Mouse (Mus musculus) liver, embryonic 16.5 days (tissue): Measurements from ENCODE around the gene Plet1. TPM values are rescaled to one million over a fixed set of nuclear protein-coding genes. Genes with fewer than 3 reads are reported as not detected.

Experiments used
- ATAC-seq: fragments of 200-750 bp; cut with Nextera tagmentation; 2 replicates; pipeline ENCODE4 v1.8.0; 2017; ENCODE audit warnings: low read depth, mild to moderate bottlenecking, moderate number of reproducible peaks, moderate library complexity
- H3K27ac ChIP-seq: fragments of 300-500 bp; sonication (generic); 2 replicates; pipeline ENCODE4 v1.5.1; 2014; ENCODE audit warnings: mild to moderate bottlenecking, low read length
- H3K27me3 ChIP-seq: fragments of 300-500 bp; sonication (generic); 2 replicates; pipeline ENCODE4 v1.6.1; 2014; ENCODE audit warnings: low read depth, low read length, mixed read lengths; ENCODE audit not compliant: control insufficient read depth, insufficient read depth
- H3K36me3 ChIP-seq: fragments of 300-500 bp; sonication (generic); 2 replicates; pipeline ENCODE4 v1.6.1; 2014; ENCODE audit warnings: mild to moderate bottlenecking; ENCODE audit not compliant: control insufficient read depth, insufficient read depth
- H3K4me1 ChIP-seq: fragments of 300-500 bp; sonication (generic); 2 replicates; pipeline ENCODE4 v1.6.1; 2014; ENCODE audit warnings: low read depth, low read length, mixed read lengths; ENCODE audit not compliant: control insufficient read depth
- H3K4me2 ChIP-seq: fragments of 300-500 bp; sonication (generic); 2 replicates; pipeline ENCODE4 v1.6.1; 2014; ENCODE audit warnings: low read depth, low read length, mixed read lengths
- H3K4me3 ChIP-seq: fragments of 300-500 bp; sonication (generic); 2 replicates; pipeline ENCODE4 v1.5.1; 2014; ENCODE audit warnings: low read depth, mild to moderate bottlenecking, low read length
- H3K9ac ChIP-seq: fragments of 300-500 bp; sonication (generic); 2 replicates; pipeline ENCODE4 v1.6.1; 2014; ENCODE audit warnings: low read depth, low read length
- H3K9me3 ChIP-seq: fragments of 300-500 bp; sonication (generic); replicated peaks from 2 replicates; pipeline ENCODE4 v1.6.1; 2016; ENCODE audit warnings: low read length; ENCODE audit not compliant: control insufficient read depth
- WGBS: fragments of 180-500 bp; shearing (Covaris S2); extraction: QIAGEN DNeasy Blood & Tissue Kit; methylation state at CpG from one replicate; pipeline ENCODE4 v1.1.7; 2014; ENCODE audit not compliant: insufficient replicate concordance; 5-methylcytosine and 5-hydroxymethylcytosine counted together
- polyA plus RNA-seq: library from polyadenylated mRNA; unstranded; fragments of >200 nt; fragmentation: Nextera tagmentation; extraction: Ambion mirVana; gene quantifications from 2 replicates; pipeline ENCODE4 v1.2.1, GENCODE M21; 2015

Gene Plet1
- polyA plus RNA-seq, 1 experiment from 2014 or later: 0.51 TPM

GRCm38 (mm10) chr9:50520748-50521147, 26.4 kb downstream of the Plet1 start:
- H3K4me1 ChIP-seq: no peaks in the 10 kb centered on the region
- no peak for ATAC-seq
- H3K9ac ChIP-seq: no peak overlapping the region
- H3K36me3 ChIP-seq: no peaks in the 10 kb centered on the region; the same call in none of the 2 replicates
- no peaks in the 10 kb centered on the region for H3K9me3 ChIP-seq
- 24% methylated on average over 6 of the region's 6 CpGs for WGBS
- H3K4me2 ChIP-seq: no peak overlapping the region
- no peak overlapping the region for H3K27ac ChIP-seq
- no peaks in the 10 kb centered on the region for H3K27me3 ChIP-seq
- no peak overlapping the region for H3K4me3 ChIP-seq

GRCm38 (mm10) chr9:50521562-50521961, 27.2 kb downstream of the Plet1 start:
- Histone ChIP-seq H3K4me3 (no peak overlapping the region), H3K4me1 (no peaks in the 10 kb centered on the region; the same call in 1 of the 2 replicates), H3K4me2 (no peak overlapping the region), H3K9me3 (no peaks in the 10 kb centered on the region), H3K27me3 (no peaks in the 10 kb centered on the region), H3K9ac (no peak overlapping the region), H3K36me3 (no peaks in the 10 kb centered on the region; the same call in none of the 2 replicates), H3K27ac (no peak overlapping the region)
- ATAC-seq: no peak
- 33% methylated on average over 2 of the region's 2 CpGs for WGBS

GRCm38 (mm10) chr9:50522574-50522973, 28.2 kb downstream of the Plet1 start:
- WGBS: 57% methylated on average over 5 of the region's 5 CpGs
- peaks cover 7% of the 10 kb centered on the region; the same call in 1 of the 2 replicates for H3K4me1 ChIP-seq
- no peak overlapping the region for H3K9ac ChIP-seq
- H3K4me3 ChIP-seq: no peak overlapping the region
- H3K36me3 ChIP-seq: no peaks in the 10 kb centered on the region; the same call in none of the 2 replicates
- ATAC-seq: no peak
- H3K27me3 ChIP-seq: no peaks in the 10 kb centered on the region
- H3K27ac ChIP-seq: no peak overlapping the region
- no peak overlapping the region for H3K4me2 ChIP-seq
- no peaks in the 10 kb centered on the region for H3K9me3 ChIP-seq

- 74% methylated on average over 5 of the region's 5 CpGs for WGBS
- no peak for ATAC-seq
- no peak overlapping the region for H3K4me2 ChIP-seq
- H3K36me3 ChIP-seq: no peaks in the 10 kb centered on the region; the same call in none of the 2 replicates
- H3K27ac ChIP-seq: no peak overlapping the region
- H3K9me3 ChIP-seq: no peaks in the 10 kb centered on the region
- H3K4me1 ChIP-seq: peaks cover 12% of the 10 kb centered on the region
- no peak overlapping the region for H3K9ac ChIP-seq
- no peak overlapping the region for H3K4me3 ChIP-seq
- H3K27me3 ChIP-seq: no peaks in the 10 kb centered on the region
These were observed 30.6 kb downstream of the Plet1 start for GRCm38 (mm10) chr9:50524936-50525335.

- WGBS: 57% methylated on average over 5 of the region's 5 CpGs
- Histone ChIP-seq H3K4me3 (no peak overlapping the region), H3K36me3 (no peaks in the 10 kb centered on the region; the same call in none of the 2 replicates), H3K9me3 (no peaks in the 10 kb centered on the region), H3K4me2 (no peak overlapping the region), H3K27ac (no peak overlapping the region), H3K4me1 (peaks cover 12% of the 10 kb centered on the region), H3K9ac (no peak overlapping the region), H3K27me3 (no peaks in the 10 kb centered on the region)
- no peak for ATAC-seq
These were observed 31.3 kb downstream of the Plet1 start for GRCm38 (mm10) chr9:50525585-50525984.

- Histone ChIP-seq H3K27ac (peak overlapping the region; percentile 5; the same call in 1 of the 2 replicates), H3K4me1 (peaks cover 12% of the 10 kb centered on the region), H3K9me3 (no peaks in the 10 kb centered on the region), H3K36me3 (no peaks in the 10 kb centered on the region), H3K4me2 (peak overlapping the region; percentile 94), H3K4me3 (peak overlapping the region; percentile 91), H3K9ac (peak overlapping the region; percentile 89), H3K27me3 (no peaks in the 10 kb centered on the region)
- 28% methylated on average over 7 of the region's 7 CpGs for WGBS
- no peak for ATAC-seq
These were observed 33.5 kb downstream of the Plet1 start for GRCm38 (mm10) chr9:50527860-50528259.

GRCm38 (mm10) chr9:50528293-50528892, 34.1 kb downstream of the Plet1 start, which contains the start of gene Pts:
Gene Pts (minus strand): TSS chr9:50528724.
- no peaks in the 10 kb centered on the region for H3K9me3 ChIP-seq
- under 1% methylated on average over 54 of the region's 54 CpGs for WGBS
- peak within 1 kb of the TSS; percentile 89 for H3K9ac ChIP-seq
- peak within 1 kb of the TSS; percentile 94 for H3K4me2 ChIP-seq
- peak; percentile 98 for ATAC-seq
- no peaks in the 10 kb centered on the region for H3K36me3 ChIP-seq
- H3K27ac ChIP-seq: peak within 1 kb of the TSS; percentile 85
- peaks cover 14% of the 10 kb centered on the region for H3K4me1 ChIP-seq
- H3K27me3 ChIP-seq: no peaks in the 10 kb centered on the region
- H3K4me3 ChIP-seq: peak within 1 kb of the TSS; percentile 91

- Histone ChIP-seq H3K9ac (no peak overlapping the region), H3K4me2 (no peak overlapping the region), H3K27ac (no peak overlapping the region), H3K36me3 (no peaks in the 10 kb centered on the region), H3K9me3 (no peaks in the 10 kb centered on the region), H3K4me1 (peaks cover 14% of the 10 kb centered on the region), H3K27me3 (no peaks in the 10 kb centered on the region), H3K4me3 (no peak overlapping the region)
- no peak for ATAC-seq
- WGBS: 28% methylated on average over 2 of the region's 2 CpGs
These were observed 36.6 kb downstream of the Plet1 start for GRCm38 (mm10) chr9:50530890-50531289.

- Histone ChIP-seq H3K36me3 (no peaks in the 10 kb centered on the region), H3K9ac (no peak overlapping the region), H3K4me3 (0 out of 2 replicates have a peak overlapping the region, but pooled peaks have one; percentile 1), H3K27me3 (no peaks in the 10 kb centered on the region), H3K4me1 (peaks cover 2% of the 10 kb centered on the region), H3K9me3 (no peaks in the 10 kb centered on the region), H3K4me2 (peak overlapping the region; percentile 22), H3K27ac (peak overlapping the region; percentile 21; the same call in 1 of the 2 replicates)
- WGBS: 18% methylated on average over 11 of the region's 11 CpGs
- ATAC-seq: no peak
These were observed 39.0 kb downstream of the Plet1 start for GRCm38 (mm10) chr9:50533328-50533727.
